ENCODE assay signal across 8 mouse cellular contexts in genomic region chr6:128799896-128800270, GRCm38 (mm10). TPM values are rescaled to one million over a fixed set of nuclear protein-coding genes. Genes with fewer than 3 reads are reported as not detected.
A peak's percentile ranks its signal among the peaks of the same experiment; 100 is the strongest.
DNase-seq lines count a peak whose midpoint lies in the region; ATAC-seq and TF ChIP-seq lines count a peak whose summit lies in the region.

No protein-coding gene starts in this region.

- no peak for TF ChIP-seq RAD21 in MEL (IDR thresholded peaks at IDR 0.05; ENCODE audit: low read depth, low read length)

- no peaks in the 10 kb centered on the region for H3K9me3 ChIP-seq in heart, postnatal 0 days (replicated peaks; ENCODE audit: control insufficient read depth, low read length)
- H3K9me3 ChIP-seq in MEL (replicated peaks; ENCODE audit: insufficient read depth, low read length): no peaks in the 10 kb centered on the region
- no peaks in the 10 kb centered on the region for H3K9me3 ChIP-seq in hindbrain, embryonic 12.5 days (replicated peaks)
- H3K9me3 ChIP-seq in midbrain, embryonic 15.5 days: no peaks in the 10 kb centered on the region

- H3K36me3 ChIP-seq in heart, postnatal 0 days (replicated peaks; ENCODE audit: control insufficient read depth, insufficient read depth, low read length): no peaks in the 10 kb centered on the region
- no peaks in the 10 kb centered on the region for H3K36me3 ChIP-seq in MEL (ENCODE audit: control insufficient read depth in 1 of 2, insufficient read depth in 2 of 2, low read length in 2 of 2)
- no peaks in the 10 kb centered on the region for H3K36me3 ChIP-seq in hindbrain, embryonic 12.5 days
- no peaks in the 10 kb centered on the region for H3K36me3 ChIP-seq in midbrain, embryonic 15.5 days (replicated peaks)

- H3K9ac ChIP-seq in heart, postnatal 0 days (replicated peaks; ENCODE audit: low read depth, low read length): 0 out of 2 replicates have a peak overlapping the region, but pooled peaks have one; percentile 62
- peak overlapping the region; percentile 51 for H3K9ac ChIP-seq in MEL (ENCODE audit: control insufficient read depth, low read depth, low read length, poor library complexity, severe bottlenecking)
- H3K9ac ChIP-seq in hindbrain, embryonic 12.5 days: peak overlapping the region; percentile 45; the same call in 1 of the 2 replicates
- H3K9ac ChIP-seq in midbrain, embryonic 15.5 days: peak overlapping the region; percentile 48

- no peak for TF ChIP-seq CTCF in heart, postnatal 0 days (IDR thresholded peaks at IDR 0.05; ENCODE audit: low read depth)
- peak in 1 of 3 experiments; percentile 5; a peak in 3 of 6 replicates for TF ChIP-seq CTCF in MEL (IDR thresholded peaks at IDR 0.05 in 2 of 3, conservative IDR thresholded peaks at IDR 0.05 in 1 of 3; ENCODE audit: control insufficient read depth in 1 of 3, insufficient read depth in 1 of 3, low read depth in 2 of 3, low read length in 3 of 3, poor library complexity in 1 of 3, severe bottlenecking in 1 of 3)

- 21% methylated on average over 7 of the region's 7 CpGs for WGBS in heart, postnatal 0 days
- WGBS in hindbrain, embryonic 12.5 days: 24% methylated on average over 7 of the region's 7 CpGs
- 18% methylated on average over 7 of the region's 7 CpGs for WGBS in midbrain, embryonic 15.5 days

- no peak for TF ChIP-seq POLR2A in MEL (IDR thresholded peaks at IDR 0.05; ENCODE audit: control insufficient read depth in 1 of 2, insufficient read depth in 1 of 2, low read depth in 1 of 2, low read length in 2 of 2, poor library complexity in 1 of 2)

- H3K4me2 ChIP-seq in heart, postnatal 0 days (ENCODE audit: low read depth, low read length): peak overlapping the region; percentile 58
- peak overlapping the region; percentile 43 for H3K4me2 ChIP-seq in hindbrain, embryonic 12.5 days (replicated peaks)
- peak overlapping the region; percentile 47 for H3K4me2 ChIP-seq in midbrain, embryonic 15.5 days

- no peak for ATAC-seq in heart, postnatal 0 days (ENCODE audit: insufficient read depth, low read depth)
- no peak for ATAC-seq in hindbrain, embryonic 12.5 days (ENCODE audit: low FRiP score)
- ATAC-seq in midbrain, embryonic 15.5 days (replicated peaks): no peak
- no peak for ATAC-seq in granulocyte monocyte progenitor cell, adult 5-6 weeks (replicated peaks; ENCODE audit: poor library complexity, severe bottlenecking)

- no peak for DNase-seq in heart, postnatal 0 days (ENCODE audit: low spot score)
- DNase-seq in heart, adult 8-10 months (ENCODE audit: low spot score): no peak
- DNase-seq in MEL (ENCODE audit: low read depth, low spot score): peak; percentile 54
- DNase-seq in cerebellum, postnatal 36 days: no peak
- DNase-seq in adrenal gland, postnatal 36 days: no peak

- no peaks in the 10 kb centered on the region for H3K27me3 ChIP-seq in heart, postnatal 0 days (ENCODE audit: control insufficient read depth, insufficient read depth, low read length)
- no peaks in the 10 kb centered on the region for H3K27me3 ChIP-seq in MEL (ENCODE audit: control insufficient read depth in 1 of 2, insufficient read depth in 2 of 2, low read length in 2 of 2)
- H3K27me3 ChIP-seq in hindbrain, embryonic 12.5 days: no peaks in the 10 kb centered on the region
- H3K27me3 ChIP-seq in midbrain, embryonic 15.5 days (replicated peaks): no peaks in the 10 kb centered on the region

- H3K4me1 ChIP-seq in heart, postnatal 0 days (ENCODE audit: control insufficient read depth, insufficient read depth): peaks cover 4% of the 10 kb centered on the region; the same call in 1 of the 2 replicates
- peaks cover 5 to 9% of the 10 kb centered on the region in 2 experiments; a peak in 2 of 4 replicates for H3K4me1 ChIP-seq in MEL (ENCODE audit: control insufficient read depth in 1 of 2, insufficient read depth in 2 of 2, low read length in 2 of 2)
- H3K4me1 ChIP-seq in hindbrain, embryonic 12.5 days: peaks cover 10% of the 10 kb centered on the region
- H3K4me1 ChIP-seq in midbrain, embryonic 15.5 days: peaks cover 14% of the 10 kb centered on the region

- no peak for TF ChIP-seq EP300 in heart, postnatal 0 days (IDR thresholded peaks at IDR 0.05; ENCODE audit: low read depth)
- no peak for TF ChIP-seq EP300 in MEL (IDR thresholded peaks at IDR 0.05; ENCODE audit: low read depth in 1 of 2, low read length in 2 of 2)

- no peak overlapping the region for H3K27ac ChIP-seq in heart, postnatal 0 days (ENCODE audit: low read depth)
- no peak overlapping the region for H3K27ac ChIP-seq in MEL (ENCODE audit: control insufficient read depth, low read depth, low read length)
- 0 out of 2 replicates have a peak overlapping the region, but pooled peaks have one; percentile 78 for H3K27ac ChIP-seq in hindbrain, embryonic 12.5 days
- H3K27ac ChIP-seq in midbrain, embryonic 15.5 days: peak overlapping the region; percentile 94

- H3K79me2 ChIP-seq in MEL (ENCODE audit: control insufficient read depth, insufficient read depth, low read length, poor library complexity): no peaks in the 10 kb centered on the region

- H3K4me3 ChIP-seq in heart, postnatal 0 days (ENCODE audit: low read depth, low read length): peak overlapping the region; percentile 76
- H3K4me3 ChIP-seq in MEL (ENCODE audit: control insufficient read depth in 1 of 2, insufficient read depth in 1 of 2, low read depth in 2 of 2, low read length in 2 of 2): peak overlapping the region; percentile 76 to 83
- peak overlapping the region; percentile 57 for H3K4me3 ChIP-seq in hindbrain, embryonic 12.5 days
- H3K4me3 ChIP-seq in midbrain, embryonic 15.5 days: peak overlapping the region; percentile 73

TF ChIP-seq in MEL, 35 proteins besides CTCF, POLR2A, EP300 and RAD21:
- TF ChIP-seq TCF12 (IDR thresholded peaks at IDR 0.05; ENCODE audit: low read depth, low read length) (no peak), RCOR1 (IDR thresholded peaks at IDR 0.05; ENCODE audit: low read depth, low read length) (no peak), NELFE (IDR thresholded peaks at IDR 0.05; ENCODE audit: low read depth, low read length) (no peak), CHD1 (IDR thresholded peaks at IDR 0.05; ENCODE audit: low read depth, low read length) (no peak), HCFC1 (IDR thresholded peaks at IDR 0.05; ENCODE audit: low read depth, low read length) (no peak), BHLHE40 (IDR thresholded peaks at IDR 0.05; ENCODE audit: borderline replicate concordance, low read depth, low read length) (no peak), KAT2A (conservative IDR thresholded peaks at IDR 0.05; ENCODE audit: low read depth, low read length) (no peak), CHD2 (IDR thresholded peaks at IDR 0.05; ENCODE audit: low read length) (no peak), E2F4 (IDR thresholded peaks at IDR 0.05; ENCODE audit: borderline replicate concordance, low read depth, low read length) (no peak), MXI1 (IDR thresholded peaks at IDR 0.05; ENCODE audit: low read depth, low read length) (no peak), ZC3H11A (IDR thresholded peaks at IDR 0.05; ENCODE audit: low read depth, low read length) (no peak)

RNA-seq across cellular contexts. Expression of gene Klrb1c, which starts 10.9 kb away (rescaled TPM):
- total RNA-seq in heart, postnatal 0 days (2014; rRNA removed; ENCODE audit: low replicate concordance): not detected in 2 replicates
- polyA plus RNA-seq in heart, postnatal 0 days (2015; fragmentation: Nextera tagmentation; extraction: Ambion mirVana): not detected in 2 replicates
- under 1 TPM in 3 of 4 experiments, not detected in 1; 0.14 to 0.32 (median 0.31) TPM for total RNA-seq in heart, adult 8-10 months (2022)
- total RNA-seq in MEL (2012; rRNA removed): not detected in 2 replicates
- not detected for polyA plus RNA-seq in MEL (2012; ENCODE audit: insufficient read depth in 1 of 2, insufficient read length in 2 of 2, low read depth in 1 of 2, low replicate concordance in 2 of 2, missing spikeins in 1 of 2)
- polyA plus RNA-seq in hindbrain, embryonic 12.5 days (2016; fragmentation: Nextera tagmentation; extraction: Ambion mirVana): not detected in 2 replicates
- 0.12 and 0.13 TPM in 2 replicates for polyA plus RNA-seq in midbrain, embryonic 15.5 days (2015; fragmentation: Nextera tagmentation; extraction: Ambion mirVana)
- total RNA-seq in adrenal gland, postnatal 36 days (2021): under 1 TPM; 0.16 to 0.20 TPM
- not detected in 2 replicates for total RNA-seq in granulocyte monocyte progenitor cell, adult 5-6 weeks (2014; fragmentation: Nextera tagmentation)
- total RNA-seq in granulocyte monocyte progenitor cell, adult 5-6 weeks (2017): 0.34 and 1.0 TPM in 2 replicates

RNA-seq across cellular contexts. Expression of gene Gm44511, which starts 26.2 kb away (rescaled TPM):
- not detected in 2 replicates for total RNA-seq in heart, postnatal 0 days (2014; rRNA removed; ENCODE audit: low replicate concordance)
- not detected in 2 replicates for polyA plus RNA-seq in heart, postnatal 0 days (2015; fragmentation: Nextera tagmentation; extraction: Ambion mirVana)
- not detected for total RNA-seq in heart, adult 8-10 months (2022)
- not detected in 2 replicates for total RNA-seq in MEL (2012; rRNA removed)
- polyA plus RNA-seq in MEL (2012; ENCODE audit: insufficient read depth in 1 of 2, insufficient read length in 2 of 2, low read depth in 1 of 2, low replicate concordance in 2 of 2, missing spikeins in 1 of 2): not detected
- not detected in 2 replicates for polyA plus RNA-seq in hindbrain, embryonic 12.5 days (2016; fragmentation: Nextera tagmentation; extraction: Ambion mirVana)
- polyA plus RNA-seq in midbrain, embryonic 15.5 days (2015; fragmentation: Nextera tagmentation; extraction: Ambion mirVana): not detected in 2 replicates
- not detected for total RNA-seq in adrenal gland, postnatal 36 days (2021)
- total RNA-seq in granulocyte monocyte progenitor cell, adult 5-6 weeks (2014; fragmentation: Nextera tagmentation): not detected in 2 replicates
- total RNA-seq in granulocyte monocyte progenitor cell, adult 5-6 weeks (2017): not detected in 2 replicates

RNA-seq across cellular contexts. Expression of gene Klrb1b, which starts 26.2 kb away (rescaled TPM):
- not detected in 2 replicates for total RNA-seq in heart, postnatal 0 days (2014; rRNA removed; ENCODE audit: low replicate concordance)
- not detected in 2 replicates for polyA plus RNA-seq in heart, postnatal 0 days (2015; fragmentation: Nextera tagmentation; extraction: Ambion mirVana)
- total RNA-seq in heart, adult 8-10 months (2022): not detected
- not detected in 2 replicates for total RNA-seq in MEL (2012; rRNA removed)
- not detected for polyA plus RNA-seq in MEL (2012; ENCODE audit: insufficient read depth in 1 of 2, insufficient read length in 2 of 2, low read depth in 1 of 2, low replicate concordance in 2 of 2, missing spikeins in 1 of 2)
- 0.25 TPM in 1 of 2 replicates, not detected in the other for polyA plus RNA-seq in hindbrain, embryonic 12.5 days (2016; fragmentation: Nextera tagmentation; extraction: Ambion mirVana)
- not detected in 2 replicates for polyA plus RNA-seq in midbrain, embryonic 15.5 days (2015; fragmentation: Nextera tagmentation; extraction: Ambion mirVana)
- total RNA-seq in adrenal gland, postnatal 36 days (2021): under 1 TPM in 1 of 2 experiments, not detected in 1; 0.23 TPM
- total RNA-seq in granulocyte monocyte progenitor cell, adult 5-6 weeks (2014; fragmentation: Nextera tagmentation): not detected in 2 replicates
- total RNA-seq in granulocyte monocyte progenitor cell, adult 5-6 weeks (2017): 0.09 TPM in 1 of 2 replicates, not detected in the other

Comparison
In these comparisons a context has a peak if more than half of its experiments do, and no peak if none do; other contexts are left out.
1. H3K27ac ChIP-seq: peak in hindbrain, embryonic 12.5 days (single experiment) and midbrain, embryonic 15.5 days (single experiment); none in heart, postnatal 0 days (single experiment) and MEL (single experiment).
2. Peak in every context shown above with its lines, with median percentiles within 50 percentile points of each other: H3K4me2 ChIP-seq, H3K4me3 ChIP-seq and H3K9ac ChIP-seq.